Mouse (Mus musculus) liver, embryonic 16.5 days (tissue): ENCODE measurements around the gene Gm28961. TPM values are rescaled to one million over a fixed set of nuclear protein-coding genes. Genes with fewer than 3 reads are reported as not detected.
"Not testable (repeated sequence)": the region's sequence is repeated elsewhere in the genome, so short reads cannot be mapped to it uniquely, and the experiment has no call there.

Experiments
- ATAC-seq: fragments of 200-750 bp; cut with Nextera tagmentation; 2 replicates; pipeline ENCODE4 v1.8.0; 2017; ENCODE audit warnings: low read depth, mild to moderate bottlenecking, moderate number of reproducible peaks, moderate library complexity
- H3K27ac ChIP-seq: fragments of 300-500 bp; sonication (generic); 2 replicates; pipeline ENCODE4 v1.5.1; 2014; ENCODE audit warnings: mild to moderate bottlenecking, low read length
- H3K27me3 ChIP-seq: fragments of 300-500 bp; sonication (generic); 2 replicates; pipeline ENCODE4 v1.6.1; 2014; ENCODE audit warnings: low read depth, low read length, mixed read lengths; ENCODE audit not compliant: control insufficient read depth, insufficient read depth
- H3K36me3 ChIP-seq: fragments of 300-500 bp; sonication (generic); 2 replicates; pipeline ENCODE4 v1.6.1; 2014; ENCODE audit warnings: mild to moderate bottlenecking; ENCODE audit not compliant: control insufficient read depth, insufficient read depth
- H3K4me1 ChIP-seq: fragments of 300-500 bp; sonication (generic); 2 replicates; pipeline ENCODE4 v1.6.1; 2014; ENCODE audit warnings: low read depth, low read length, mixed read lengths; ENCODE audit not compliant: control insufficient read depth
- H3K4me2 ChIP-seq: fragments of 300-500 bp; sonication (generic); 2 replicates; pipeline ENCODE4 v1.6.1; 2014; ENCODE audit warnings: low read depth, low read length, mixed read lengths
- H3K4me3 ChIP-seq: fragments of 300-500 bp; sonication (generic); 2 replicates; pipeline ENCODE4 v1.5.1; 2014; ENCODE audit warnings: low read depth, mild to moderate bottlenecking, low read length
- H3K9ac ChIP-seq: fragments of 300-500 bp; sonication (generic); 2 replicates; pipeline ENCODE4 v1.6.1; 2014; ENCODE audit warnings: low read depth, low read length
- H3K9me3 ChIP-seq: fragments of 300-500 bp; sonication (generic); replicated peaks from 2 replicates; pipeline ENCODE4 v1.6.1; 2016; ENCODE audit warnings: low read length; ENCODE audit not compliant: control insufficient read depth
- WGBS: fragments of 180-500 bp; shearing (Covaris S2); extraction: QIAGEN DNeasy Blood & Tissue Kit; methylation state at CpG from one replicate; pipeline ENCODE4 v1.1.7; 2014; ENCODE audit not compliant: insufficient replicate concordance; 5-methylcytosine and 5-hydroxymethylcytosine counted together
- polyA plus RNA-seq: library from polyadenylated mRNA; unstranded; fragments of >200 nt; fragmentation: Nextera tagmentation; extraction: Ambion mirVana; gene quantifications from 2 replicates; pipeline ENCODE4 v1.2.1, GENCODE M21; 2015

The Gm28961 gene
- polyA plus RNA-seq, result not detected in 2 replicates

GRCm38 (mm10) chrY:57705397-57705796, at the start of gene Gm28961:
Gene Gm28961, plus strand, starts transcription at chrY:57705697.
- H3K4me2 ChIP-seq, H3K36me3 ChIP-seq, H3K4me3 ChIP-seq, H3K27me3 ChIP-seq, H3K27ac ChIP-seq, H3K9ac ChIP-seq, H3K4me1 ChIP-seq, ATAC-seq, H3K9me3 ChIP-seq: not testable (repeated sequence)
- no CpG with 5 or more reads among the region's 6 CpGs for WGBS

Other genes starting within 250 kb of the Gm28961 start
- not detected in 2 replicates for gene Gm21943, start 172.0 kb upstream of the Gm28961 start, polyA plus RNA-seq